Mouse (Mus musculus): ENCODE results near the gene Glb1l.

- TF ChIP-seq JUND (IDR thresholded peaks at IDR 0.05; ENCODE audit: low read depth, low read length) (no peak), CTCF (IDR thresholded peaks at IDR 0.05 in 2 of 3, conservative IDR thresholded peaks at IDR 0.05 in 1 of 3; ENCODE audit: control insufficient read depth in 1 of 3, insufficient read depth in 1 of 3, low read depth in 2 of 3, low read length in 3 of 3, poor library complexity in 1 of 3, severe bottlenecking in 1 of 3) (no peak), CHD2 (IDR thresholded peaks at IDR 0.05; ENCODE audit: low read length) (no peak), MAFK (IDR thresholded peaks at IDR 0.05; ENCODE audit: borderline replicate concordance, low read depth, low read length) (no peak), POLR2A (IDR thresholded peaks at IDR 0.05; ENCODE audit: control insufficient read depth in 1 of 2, insufficient read depth in 1 of 2, low read depth in 1 of 2, low read length in 2 of 2, poor library complexity in 1 of 2) (no peak), UBTF (IDR thresholded peaks at IDR 0.05; ENCODE audit: borderline replicate concordance, insufficient read depth, low read depth, low read length) (no peak), POLR2AphosphoS2 (IDR thresholded peaks at IDR 0.05; ENCODE audit: low read length) (no peak), ZNF384 (IDR thresholded peaks at IDR 0.05; ENCODE audit: low read depth, low read length) (no peak)
Measured at GRCm38 (mm10) chr1:75219531-75219930, 8.9 kb upstream of the Glb1l start, which contains the start of gene Tuba4a.
